Mouse (Mus musculus) NIH3T3 (cell line): ENCODE results near the gene Gm3402.
"Not testable (repeated sequence)": the region's sequence is repeated elsewhere in the genome, so short reads cannot be mapped to it uniquely, and the experiment has no call there.

Experiments used
- DNase-seq: peaks from one replicate; pipeline ENCODE4 v3.0.0-alpha.2; 2012; ENCODE audit warnings: low read depth

Gene Gm3402

GRCm38 (mm10) chr5:146513823-146514222, at the start of gene Gm3402:
TSS of gene Gm3402 (plus strand) at chr5:146514123.
- DNase-seq: not testable (repeated sequence)

DNA sequence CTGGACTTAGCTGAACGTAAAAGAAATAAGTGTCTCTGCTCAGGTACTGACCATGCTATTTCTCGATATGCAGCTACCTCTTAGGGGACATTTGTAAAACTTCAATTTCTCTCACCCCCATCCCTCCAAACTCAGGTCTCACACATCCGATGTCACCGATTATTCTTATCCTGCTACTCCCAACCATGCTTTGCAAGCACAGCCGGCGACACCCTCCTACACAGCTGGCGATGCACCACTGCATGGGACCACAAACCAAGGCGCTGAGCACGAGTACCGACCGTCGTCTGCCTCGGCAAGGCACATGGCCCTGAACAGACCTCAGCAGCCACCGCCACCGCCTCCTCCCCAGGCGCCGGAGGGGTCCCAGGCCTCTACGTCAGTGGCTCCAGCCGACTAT, 47.3 kb upstream of the Gm3402 start:
- no peak for DNase-seq

DNA sequence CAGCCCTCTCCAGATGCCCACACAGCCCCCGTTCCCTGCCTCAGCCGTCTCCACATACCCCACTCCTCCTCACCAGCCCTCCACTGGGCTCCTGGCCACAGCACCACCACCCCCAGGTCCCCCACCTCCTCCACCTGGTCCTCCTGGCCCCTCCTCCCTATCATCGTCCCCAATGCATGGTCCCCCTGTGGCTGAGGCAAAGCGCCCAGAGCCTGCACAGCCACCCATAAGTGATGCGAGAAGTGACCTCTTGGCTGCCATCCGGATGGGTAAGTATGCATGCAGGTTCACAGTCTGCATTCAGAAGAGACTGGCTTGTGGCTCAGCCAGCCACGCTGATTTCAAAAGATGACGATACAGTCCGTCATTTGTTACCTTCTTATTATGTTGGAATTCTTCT, 45.6 kb upstream of the Gm3402 start:
- DNase-seq: no peak

GRCm38 (mm10) chr5:146470821-146471220, 43.1 kb upstream of the Gm3402 start:
- DNase-seq: no peak

GRCm38 (mm10) chr5:146471311-146471710, 42.6 kb upstream of the Gm3402 start:
- no peak for DNase-seq

DNA sequence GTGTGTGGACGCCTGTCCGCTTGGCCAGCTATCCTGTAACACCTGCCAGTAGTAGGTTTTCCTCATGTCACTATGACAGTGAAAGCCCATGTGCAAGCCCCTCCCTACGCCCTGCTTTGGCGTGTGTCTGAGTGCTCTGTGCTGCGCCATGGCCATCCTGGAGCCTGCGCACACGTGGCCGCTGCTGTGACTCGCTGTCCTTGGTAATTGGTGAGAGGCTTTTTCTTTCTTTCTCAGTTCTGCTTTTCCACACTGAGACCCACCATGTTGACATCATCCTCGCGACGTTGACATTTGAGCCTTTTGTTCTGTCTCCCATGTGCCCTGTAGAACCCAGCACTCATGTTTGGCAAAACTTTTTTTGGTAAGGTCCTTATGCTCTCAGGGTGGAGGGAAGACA, 42.1 kb upstream of the Gm3402 start:
- no peak for DNase-seq

- not testable (repeated sequence) for DNase-seq
Observed at GRCm38 (mm10) chr5:146479564-146479963, 34.4 kb upstream of the Gm3402 start.

DNA sequence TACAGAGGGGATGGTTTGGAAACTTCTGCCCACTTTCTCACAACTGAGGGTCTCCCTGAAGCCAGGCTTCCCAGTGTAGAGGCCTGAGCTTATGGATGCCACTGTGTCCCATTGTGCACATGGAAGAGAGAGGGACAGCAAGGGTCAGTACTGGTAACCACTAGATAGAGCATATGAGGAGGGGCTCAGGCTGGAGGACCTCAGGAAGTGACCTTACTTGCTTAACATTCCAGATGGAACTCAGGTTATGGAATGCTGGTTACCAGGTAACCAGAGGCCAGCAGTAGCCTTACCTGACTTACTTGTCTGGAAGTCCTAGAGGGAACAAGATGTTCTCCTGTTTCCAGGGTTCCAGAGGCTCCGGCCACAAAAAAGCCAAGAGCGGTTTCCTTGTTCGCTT, 32.3 kb upstream of the Gm3402 start, which contains the start of gene Gm6408:
Gene Gm6408 (plus strand): TSS at position 301 of the 400 bp plus-strand sequence.
- DNase-seq: not testable (repeated sequence)

GRCm38 (mm10) chr5:146488959-146489358, 25.0 kb upstream of the Gm3402 start:
- peak; percentile 18 for DNase-seq

DNA sequence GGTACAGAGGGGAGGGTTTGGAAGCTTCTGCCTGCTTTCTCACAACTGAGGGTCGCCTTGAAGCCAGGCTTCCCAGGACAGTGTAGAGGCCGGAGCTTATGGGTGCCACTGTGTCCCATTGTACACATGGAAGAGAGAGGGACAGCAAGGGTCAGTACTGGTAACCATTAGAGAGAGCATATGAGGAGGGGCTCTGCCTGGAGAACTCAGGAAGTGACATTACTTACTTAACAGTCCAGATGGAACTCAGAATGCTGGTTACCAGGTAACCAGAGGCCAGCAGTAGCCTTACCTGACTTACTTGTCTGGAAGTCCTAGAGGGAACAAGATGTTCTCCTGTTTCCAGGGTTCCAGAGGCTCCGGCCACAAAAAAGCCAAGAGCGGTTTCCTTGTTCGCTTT, 22.9 kb upstream of the Gm3402 start, which contains the start of gene Gm6370:
Gene Gm6370 (plus strand): TSS at position 301 of the 400 bp plus-strand sequence.
- DNase-seq: not testable (repeated sequence)

- not testable (repeated sequence) for DNase-seq
Observed at GRCm38 (mm10) chr5:146502099-146502498, 11.8 kb upstream of the Gm3402 start, which contains the start of gene 4930449I24Rik. TSS of gene 4930449I24Rik (plus strand) at chr5:146502399.

- not testable (repeated sequence) for DNase-seq
Observed at GRCm38 (mm10) chr5:146525501-146525900, 11.6 kb downstream of the Gm3402 start, which contains the start of gene Gm3404. TSS of gene Gm3404 (plus strand) at chr5:146525801.

- not testable (repeated sequence) for DNase-seq
Observed at GRCm38 (mm10) chr5:146537347-146537746, 23.4 kb downstream of the Gm3402 start, which contains the start of gene Gm3409. TSS of gene Gm3409 (plus strand) at chr5:146537647.

- DNase-seq: not testable (repeated sequence)
Observed at GRCm38 (mm10) chr5:146555836-146556235, 41.9 kb downstream of the Gm3402 start, which contains the start of gene Gm3415. TSS of gene Gm3415 (plus strand) at chr5:146556136.

- DNase-seq: no peak
Observed at GRCm38 (mm10) chr5:146564259-146564658, 50.3 kb downstream of the Gm3402 start.
